Mouse (Mus musculus) adrenal gland, postnatal 36 days (tissue): ENCODE data around the gene Zpbp2. TPM values are rescaled to one million over a fixed set of nuclear protein-coding genes. Genes with fewer than 3 reads are reported as not detected.
"Not testable (repeated sequence)": the region's sequence is repeated elsewhere in the genome, so short reads cannot be mapped to it uniquely, and the experiment has no call there.

Source experiments
- DNase-seq, 2 experiments: peaks; one replicate each; pipeline ENCODE4 v3.0.0; 2021; ENCODE audit warnings: mixed read lengths in 1 of 2
- total RNA-seq, 2 experiments: library from RNA; stranded (reverse); gene quantifications; 2 replicates each; pipeline ENCODE4 v1.2.3; 2021

Gene Zpbp2
- total RNA-seq, 2 experiments from 2014 or later, result 0.50 to 0.82 TPM

- DNase-seq, result no peak
Observed at GRCm38 (mm10) chr11:98590548-98591445, 39.9 kb downstream of the Zpbp2 start.

GRCm38 (mm10) chr11:98595021-98595420 is 44.1 kb downstream of the Zpbp2 start:
- DNase-seq, result no peak

GRCm38 (mm10) chr11:98595473-98595872 is 44.6 kb downstream of the Zpbp2 start:
- no peak for DNase-seq

- no peak for DNase-seq
Observed at GRCm38 (mm10) chr11:98595955-98596354, 45.1 kb downstream of the Zpbp2 start.

GRCm38 (mm10) chr11:98597363-98597762 is 46.5 kb downstream of the Zpbp2 start:
- peak; percentile 74 to 76 for DNase-seq

GRCm38 (mm10) chr11:98597991-98598390 is 47.1 kb downstream of the Zpbp2 start, which contains the start of gene Lrrc3c:
Gene Lrrc3c (plus strand): TSS chr11:98598291.
- no peak for DNase-seq

GRCm38 (mm10) chr11:98598851-98599290 is 48.0 kb downstream of the Zpbp2 start:
- no peak for DNase-seq

- no peak for DNase-seq
Observed at GRCm38 (mm10) chr11:98599291-98599690, 48.4 kb downstream of the Zpbp2 start.

- no peak for DNase-seq
Observed at GRCm38 (mm10) chr11:98602090-98602690, 51.3 kb downstream of the Zpbp2 start.

GRCm38 (mm10) chr11:98603953-98604352 is 53.1 kb downstream of the Zpbp2 start:
- DNase-seq, result no peak

- DNase-seq, result not testable (repeated sequence)
Observed at GRCm38 (mm10) chr11:98604911-98605310, 54.0 kb downstream of the Zpbp2 start.

GRCm38 (mm10) chr11:98606763-98607162 is 55.9 kb downstream of the Zpbp2 start:
- peak in 1 of 2 experiments; percentile 45 for DNase-seq

Other genes starting within 250 kb of the Zpbp2 start
- not detected for gene Neurod2, start 221.4 kb upstream of the Zpbp2 start, total RNA-seq
- gene Ppp1r1b, start 202.7 kb upstream of the Zpbp2 start, total RNA-seq, result not detected
- gene Stard3, start 192.7 kb upstream of the Zpbp2 start, total RNA-seq, result 10 to 100 TPM; 22.3 to 23.2 TPM
- gene Tcap, start 167.3 kb upstream of the Zpbp2 start, total RNA-seq, result 1 to 10 TPM in 1 of 2 experiments, under 1 TPM in 1; 0.43 to 1.2 TPM
- gene Pnmt, start 164.6 kb upstream of the Zpbp2 start, total RNA-seq, result 100 to 1,000 TPM; 363 to 581 TPM
- 1 to 10 TPM; 4.4 to 7.2 TPM for gene Pgap3, start 150.6 kb upstream of the Zpbp2 start, total RNA-seq
- gene Erbb2, start 138.6 kb upstream of the Zpbp2 start, total RNA-seq, result 1 to 10 TPM; 4.2 to 4.7 TPM
- 10 to 100 TPM; 84.0 to 84.2 TPM for gene Mien1, start 112.1 kb upstream of the Zpbp2 start, total RNA-seq
- not detected for gene Grb7, start 104.7 kb upstream of the Zpbp2 start, total RNA-seq
- gene Ikzf3, start 5.1 kb upstream of the Zpbp2 start, total RNA-seq, result under 1 TPM; 0.13 to 0.36 TPM
- 100 to 1,000 TPM; 133 to 139 TPM for gene Ormdl3, start 36.3 kb downstream of the Zpbp2 start, total RNA-seq
- gene Lrrc3c, start 47.2 kb downstream of the Zpbp2 start, total RNA-seq, result not detected
- 10 to 100 TPM; 13.9 to 15.3 TPM for gene Gm12355, start 74.6 kb downstream of the Zpbp2 start, total RNA-seq
- 10 to 100 TPM; 12.9 to 17.0 TPM for gene Gsdma3, start 75.3 kb downstream of the Zpbp2 start, total RNA-seq
- gene Gsdma2, start 95.7 kb downstream of the Zpbp2 start, total RNA-seq, result under 1 TPM; 0.43 to 0.76 TPM
- not detected for gene Gsdma, start 113.3 kb downstream of the Zpbp2 start, total RNA-seq
- gene Psmd3, start 131.5 kb downstream of the Zpbp2 start, total RNA-seq, result 100 to 1,000 TPM; 124 to 128 TPM
- gene Csf3, start 150.2 kb downstream of the Zpbp2 start, total RNA-seq, result not detected
- 10 to 100 TPM; 46.9 to 52.0 TPM for gene Med24, start 178.3 kb downstream of the Zpbp2 start, total RNA-seq
- 10 to 100 TPM; 69.2 to 91.7 TPM for gene Thra, start 189.5 kb downstream of the Zpbp2 start, total RNA-seq
- 100 to 1,000 TPM; 116 to 171 TPM for gene Nr1d1, start 224.2 kb downstream of the Zpbp2 start, total RNA-seq
- gene Msl1, start 244.4 kb downstream of the Zpbp2 start, total RNA-seq, result 100 to 1,000 TPM in 1 of 2 experiments, 10 to 100 TPM in 1; 94.2 to 106 TPM